Mouse (Mus musculus) embryonic facial prominence, embryonic 10.5 days (tissue): ENCODE measurements around the gene Ttll11. TPM values are rescaled to one million over a fixed set of nuclear protein-coding genes. Genes with fewer than 3 reads are reported as not detected.

Source experiments
- DNase-seq: peaks from one replicate; pipeline ENCODE4 v3.0.0-alpha.2; 2017; ENCODE audit warnings: low spot score
- H3K27ac ChIP-seq: fragments of 300-500 bp; sonication (generic); replicated peaks from 2 replicates; pipeline ENCODE4 v1.5.1; 2016; ENCODE audit warnings: mild to moderate bottlenecking
- H3K27me3 ChIP-seq: fragments of 300-500 bp; sonication (generic); replicated peaks from 2 replicates; pipeline ENCODE4 v1.6.1; 2016; ENCODE audit warnings: low read depth, mild to moderate bottlenecking; ENCODE audit not compliant: poor library complexity, severe bottlenecking
- H3K36me3 ChIP-seq: fragments of 300-500 bp; sonication (generic); replicated peaks from 2 replicates; pipeline ENCODE4 v1.6.1; 2016; ENCODE audit warnings: mild to moderate bottlenecking, moderate library complexity
- H3K4me1 ChIP-seq: fragments of 300-500 bp; sonication (generic); 2 replicates; pipeline ENCODE4 v1.6.1; 2016
- H3K4me3 ChIP-seq: fragments of 300-500 bp; sonication (generic); 2 replicates; pipeline ENCODE4 v1.5.1; 2016; ENCODE audit warnings: mild to moderate bottlenecking, moderate library complexity
- H3K9me3 ChIP-seq: fragments of 300-500 bp; sonication (generic); 2 replicates; pipeline ENCODE4 v1.6.1; 2016; ENCODE audit warnings: mild to moderate bottlenecking
- WGBS: fragments of 180-500 bp; shearing (Covaris S2); methylation state at CpG from one replicate; pipeline ENCODE4 v1.1.7; 2016; 5-methylcytosine and 5-hydroxymethylcytosine counted together
- polyA plus RNA-seq: library from polyadenylated mRNA; unstranded; fragments of >200 nt; fragmentation: Nextera tagmentation; extraction: Ambion mirVana; gene quantifications from 2 replicates; pipeline ENCODE4 v1.2.1, GENCODE M21; 2016

Gene Ttll11
- polyA plus RNA-seq, 1 experiment from 2014 or later: 0.85 TPM

GRCm38 (mm10) chr2:35718003-35718500 is 261.7 kb downstream of the Ttll11 start:
- no peak overlapping the region for H3K4me3 ChIP-seq
- H3K36me3 ChIP-seq: peaks cover 100% of the 10 kb centered on the region
- H3K4me1 ChIP-seq: no peaks in the 10 kb centered on the region
- DNase-seq: no peak
- no peak overlapping the region for H3K27ac ChIP-seq
- H3K9me3 ChIP-seq: no peaks in the 10 kb centered on the region
- H3K27me3 ChIP-seq: no peaks in the 10 kb centered on the region
- WGBS: 88% methylated on average over 5 of the region's 5 CpGs

- Histone ChIP-seq H3K4me1 (no peaks in the 10 kb centered on the region), H3K4me3 (no peak overlapping the region), H3K27me3 (no peaks in the 10 kb centered on the region), H3K27ac (no peak overlapping the region), H3K36me3 (peaks cover 100% of the 10 kb centered on the region), H3K9me3 (no peaks in the 10 kb centered on the region)
- DNase-seq: no peak
- 74% methylated on average over 1 of the region's 1 CpGs for WGBS
Measured at GRCm38 (mm10) chr2:35716175-35716574, 263.5 kb downstream of the Ttll11 start.

- Histone ChIP-seq H3K9me3 (no peaks in the 10 kb centered on the region), H3K36me3 (peaks cover 100% of the 10 kb centered on the region), H3K27me3 (no peaks in the 10 kb centered on the region), H3K27ac (no peak overlapping the region), H3K4me3 (no peak overlapping the region), H3K4me1 (no peaks in the 10 kb centered on the region)
- 92% methylated on average over 3 of the region's 3 CpGs for WGBS
- no peak for DNase-seq
Measured at GRCm38 (mm10) chr2:35715485-35715884, 264.2 kb downstream of the Ttll11 start.

GRCm38 (mm10) chr2:35714742-35715167 is 265.0 kb downstream of the Ttll11 start:
- Histone ChIP-seq H3K36me3 (peaks cover 100% of the 10 kb centered on the region), H3K9me3 (no peaks in the 10 kb centered on the region), H3K4me1 (no peaks in the 10 kb centered on the region), H3K4me3 (no peak overlapping the region), H3K27ac (no peak overlapping the region), H3K27me3 (no peaks in the 10 kb centered on the region)
- no peak for DNase-seq
- 92% methylated on average over 8 of the region's 8 CpGs for WGBS

- 92% methylated on average over 7 of the region's 7 CpGs for WGBS
Measured at GRCm38 (mm10) chr2:35713460-35713859, 266.3 kb downstream of the Ttll11 start.

GRCm38 (mm10) chr2:35712611-35713010 is 267.1 kb downstream of the Ttll11 start:
- Histone ChIP-seq H3K27me3 (no peaks in the 10 kb centered on the region), H3K9me3 (no peaks in the 10 kb centered on the region), H3K27ac (no peak overlapping the region), H3K4me3 (no peak overlapping the region), H3K4me1 (no peaks in the 10 kb centered on the region), H3K36me3 (peaks cover 100% of the 10 kb centered on the region)
- 95% methylated on average over 5 of the region's 5 CpGs for WGBS
- no peak for DNase-seq

More at GRCm38 (mm10) chr2:35713460-35713859, 266.3 kb downstream of the Ttll11 start:
- H3K27me3 ChIP-seq: no peaks in the 10 kb centered on the region
- no peaks in the 10 kb centered on the region for H3K4me1 ChIP-seq
- DNase-seq: no peak
- H3K36me3 ChIP-seq: peaks cover 100% of the 10 kb centered on the region
- H3K4me3 ChIP-seq: no peak overlapping the region
- H3K9me3 ChIP-seq: no peaks in the 10 kb centered on the region
- H3K27ac ChIP-seq: no peak overlapping the region

GRCm38 (mm10) chr2:35703241-35703640 is 276.5 kb downstream of the Ttll11 start:
- no peak for DNase-seq
- Histone ChIP-seq H3K9me3 (no peaks in the 10 kb centered on the region), H3K4me1 (peaks cover 64% of the 10 kb centered on the region), H3K27ac (peak overlapping the region; percentile 75), H3K36me3 (peaks cover 46% of the 10 kb centered on the region), H3K27me3 (no peaks in the 10 kb centered on the region), H3K4me3 (no peak overlapping the region)
- 94% methylated on average over 3 of the region's 3 CpGs for WGBS

- H3K27ac ChIP-seq: peak overlapping the region; percentile 75
Measured at GRCm38 (mm10) chr2:35702608-35703007, 277.1 kb downstream of the Ttll11 start.

GRCm38 (mm10) chr2:35702001-35702400 is 277.7 kb downstream of the Ttll11 start:
- Histone ChIP-seq H3K27me3 (no peaks in the 10 kb centered on the region), H3K36me3 (peaks cover 33% of the 10 kb centered on the region), H3K9me3 (no peaks in the 10 kb centered on the region), H3K4me3 (no peak overlapping the region), H3K4me1 (peaks cover 73% of the 10 kb centered on the region), H3K27ac (peak overlapping the region; percentile 59)
- DNase-seq: no peak
- WGBS: 74% methylated on average over 7 of the region's 7 CpGs

More at GRCm38 (mm10) chr2:35702608-35703007, 277.1 kb downstream of the Ttll11 start:
- peaks cover 70% of the 10 kb centered on the region for H3K4me1 ChIP-seq
- H3K4me3 ChIP-seq: no peak overlapping the region
- H3K9me3 ChIP-seq: no peaks in the 10 kb centered on the region
- WGBS: 40% methylated on average over 6 of the region's 6 CpGs
- peak; percentile 53 for DNase-seq
- H3K36me3 ChIP-seq: peaks cover 39% of the 10 kb centered on the region
- H3K27me3 ChIP-seq: no peaks in the 10 kb centered on the region

Other genes starting within 250 kb of the Ttll11 start
- gene Ndufa8, start 69.5 kb upstream of the Ttll11 start, polyA plus RNA-seq: 203 and 215 TPM in 2 replicates
- 0.29 and 0.74 TPM in 2 replicates for gene Morn5, start 69.5 kb upstream of the Ttll11 start, polyA plus RNA-seq
- gene Lhx6, start 125.5 kb upstream of the Ttll11 start, polyA plus RNA-seq: 13.5 and 16.1 TPM in 2 replicates
- gene Mrrf, start 156.5 kb upstream of the Ttll11 start, polyA plus RNA-seq: 30.6 and 34.1 TPM in 2 replicates
- 83.8 and 88.6 TPM in 2 replicates for gene Rbm18, start 156.9 kb upstream of the Ttll11 start, polyA plus RNA-seq